Mouse (Mus musculus) forebrain, embryonic 12.5 days (tissue): ENCODE data around the gene Fam72a. TPM values are rescaled to one million over a fixed set of nuclear protein-coding genes. Genes with fewer than 3 reads are reported as not detected.

ENCODE experiments used
- ATAC-seq: fragments of 200-750 bp; cut with Nextera tagmentation; 2 replicates; pipeline ENCODE4 v1.8.0; 2017; ENCODE audit warnings: moderate TSS enrichment; ENCODE audit not compliant: low FRiP score
- H3K27ac ChIP-seq: fragments of 300-500 bp; sonication (generic); 2 replicates; pipeline ENCODE4 v1.5.1; 2016; ENCODE audit warnings: mild to moderate bottlenecking
- H3K27me3 ChIP-seq: fragments of 300-500 bp; sonication (generic); 2 replicates; pipeline ENCODE4 v1.6.1; 2016; ENCODE audit warnings: mild to moderate bottlenecking
- H3K36me3 ChIP-seq: fragments of 300-500 bp; sonication (generic); replicated peaks from 2 replicates; pipeline ENCODE4 v1.6.1; 2016; ENCODE audit warnings: mild to moderate bottlenecking
- H3K4me1 ChIP-seq: fragments of 300-500 bp; sonication (generic); 2 replicates; pipeline ENCODE4 v1.6.1; 2016
- H3K4me2 ChIP-seq: fragments of 300-500 bp; sonication (generic); 2 replicates; pipeline ENCODE4 v1.6.1; 2016; ENCODE audit warnings: mild to moderate bottlenecking, moderate library complexity
- H3K4me3 ChIP-seq: fragments of 300-500 bp; sonication (generic); replicated peaks from 2 replicates; pipeline ENCODE4 v1.5.1; 2016; ENCODE audit warnings: mild to moderate bottlenecking
- H3K9ac ChIP-seq: fragments of 300-500 bp; sonication (generic); 2 replicates; pipeline ENCODE4 v1.6.1; 2016; ENCODE audit warnings: mild to moderate bottlenecking
- H3K9me3 ChIP-seq: fragments of 300-500 bp; sonication (generic); 2 replicates; pipeline ENCODE4 v1.6.1; 2016
- WGBS: fragments of 180-500 bp; shearing (Covaris S2); methylation state at CpG from one replicate; pipeline ENCODE4 v1.1.7; 2016; 5-methylcytosine and 5-hydroxymethylcytosine counted together
- polyA plus RNA-seq: library from polyadenylated mRNA; unstranded; fragments of >200 nt; fragmentation: Nextera tagmentation; extraction: Ambion mirVana; gene quantifications from 2 replicates; pipeline ENCODE4 v1.2.1, GENCODE M21; 2016

Fam72a gene
- 5.3 and 5.5 TPM in 2 replicates for polyA plus RNA-seq

GRCm38 (mm10) chr1:131527281-131528080 is at the start of gene Fam72a, which contains the start of gene Srgap2:
Gene Fam72a, plus strand, starts transcription at chr1:131527903.
Gene Srgap2, minus strand, starts transcription at chr1:131527352.
- Histone ChIP-seq H3K4me2 (peak within 1 kb of the TSS; percentile 98), H3K9ac (peak within 1 kb of the TSS; percentile 87), H3K4me3 (peak within 1 kb of the TSS; percentile 82), H3K27ac (peak within 1 kb of the TSS; percentile 96), H3K9me3 (no peaks in the 10 kb centered on the region), H3K27me3 (no peaks in the 10 kb centered on the region), H3K4me1 (peaks cover 55% of the 10 kb centered on the region), H3K36me3 (no peaks in the 10 kb centered on the region)
- ATAC-seq: peak; percentile 97
- WGBS: under 1% methylated on average over 44 of the region's 44 CpGs

DNA sequence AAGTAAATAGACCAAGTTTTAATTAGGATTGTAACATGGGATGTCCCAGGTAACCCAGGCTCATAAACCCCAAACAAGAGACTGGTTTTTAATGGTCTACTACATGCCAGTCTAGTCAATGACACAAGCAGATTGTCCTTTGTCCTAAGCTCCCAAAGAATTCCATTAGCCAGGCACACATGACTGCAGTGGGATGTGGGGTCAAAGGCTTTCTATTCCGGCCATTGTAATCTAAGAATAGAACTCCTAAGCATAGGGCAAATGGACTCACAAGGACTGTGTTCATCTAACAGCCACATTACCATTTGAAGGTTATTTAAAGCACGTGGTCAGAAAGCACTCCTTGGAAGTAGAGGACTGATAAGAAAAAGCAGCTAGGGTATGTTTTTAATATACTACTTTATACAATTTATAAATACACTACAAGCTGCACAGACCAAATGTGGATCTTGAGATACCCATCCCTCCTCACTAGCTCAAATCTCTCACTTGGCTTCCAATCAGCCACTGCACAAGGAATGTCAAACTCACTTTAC is 48.9 kb upstream of the Fam72a start:
- Histone ChIP-seq H3K9ac (no peak overlapping the region), H3K4me1 (peaks cover 10% of the 10 kb centered on the region; the same call in 1 of the 2 replicates), H3K27ac (no peak overlapping the region), H3K27me3 (no peaks in the 10 kb centered on the region), H3K36me3 (no peaks in the 10 kb centered on the region), H3K4me2 (no peak overlapping the region), H3K4me3 (no peak overlapping the region), H3K9me3 (peaks cover 7% of the 10 kb centered on the region; the same call in 1 of the 2 replicates)
- no peak for ATAC-seq
- 17% methylated on average over 2 of the region's 2 CpGs for WGBS

GRCm38 (mm10) chr1:131481391-131481790 is 46.3 kb upstream of the Fam72a start:
- peaks cover 7% of the 10 kb centered on the region; the same call in 1 of the 2 replicates for H3K9me3 ChIP-seq
- H3K36me3 ChIP-seq: no peaks in the 10 kb centered on the region
- no peak for ATAC-seq

GRCm38 (mm10) chr1:131482242-131482641 is 45.5 kb upstream of the Fam72a start:
- Histone ChIP-seq H3K27ac (no peak overlapping the region), H3K4me1 (peaks cover 18% of the 10 kb centered on the region), H3K9me3 (peaks cover 7% of the 10 kb centered on the region; the same call in 1 of the 2 replicates), H3K27me3 (no peaks in the 10 kb centered on the region), H3K36me3 (no peaks in the 10 kb centered on the region), H3K9ac (no peak overlapping the region), H3K4me3 (no peak overlapping the region), H3K4me2 (no peak overlapping the region)
- ATAC-seq: no peak
- WGBS: 96% methylated on average over 3 of the region's 3 CpGs

More at GRCm38 (mm10) chr1:131481391-131481790, 46.3 kb upstream of the Fam72a start:
- H3K27ac ChIP-seq: no peak overlapping the region
- no peak overlapping the region for H3K4me3 ChIP-seq
- H3K4me2 ChIP-seq: no peak overlapping the region
- H3K9ac ChIP-seq: no peak overlapping the region
- peaks cover 13% of the 10 kb centered on the region; the same call in 1 of the 2 replicates for H3K4me1 ChIP-seq
- H3K27me3 ChIP-seq: no peaks in the 10 kb centered on the region

DNA sequence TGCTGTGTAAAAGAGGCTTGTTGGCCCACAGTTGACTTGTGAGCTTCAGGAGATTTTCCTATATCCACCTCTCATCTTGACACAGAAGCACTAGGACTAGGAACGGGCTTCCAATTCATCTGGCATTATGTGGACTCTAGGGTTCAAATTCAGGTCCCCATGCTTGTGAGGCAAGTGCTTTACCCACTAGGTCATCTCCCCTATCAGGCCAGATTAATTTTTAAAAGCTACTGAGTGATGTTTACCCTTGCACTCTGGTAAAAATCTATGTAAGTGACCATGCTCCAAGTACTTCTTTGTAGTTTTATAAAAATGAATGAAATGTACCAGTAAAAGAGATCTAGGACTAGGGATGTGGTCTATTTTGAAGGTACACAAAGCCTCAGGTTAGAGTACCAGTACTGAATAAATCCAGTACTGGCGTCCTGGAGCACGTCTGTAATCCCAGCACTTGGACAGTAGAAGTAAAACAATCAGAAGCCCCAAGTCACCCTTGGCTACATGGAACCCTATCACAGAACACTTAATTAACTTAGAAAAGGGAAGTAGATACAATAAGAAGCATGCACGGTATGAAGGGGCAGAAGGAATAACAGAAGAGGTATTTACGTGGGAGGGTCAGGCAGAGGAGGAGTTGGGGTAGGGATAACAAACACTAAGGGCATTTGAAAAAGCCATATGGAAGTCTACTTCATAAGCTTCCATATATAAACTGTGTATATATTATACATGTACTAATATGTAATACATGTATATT is 41.4 kb upstream of the Fam72a start:
- no peak overlapping the region for H3K9ac ChIP-seq
- no peaks in the 10 kb centered on the region for H3K36me3 ChIP-seq
- no peak for ATAC-seq
- WGBS: 68% methylated on average over 5 of the region's 5 CpGs
- no peak overlapping the region for H3K4me2 ChIP-seq
- H3K27ac ChIP-seq: no peak overlapping the region
- no peak overlapping the region for H3K4me3 ChIP-seq
- no peaks in the 10 kb centered on the region for H3K27me3 ChIP-seq
- H3K4me1 ChIP-seq: peaks cover 14% of the 10 kb centered on the region
- no peaks in the 10 kb centered on the region for H3K9me3 ChIP-seq

DNA sequence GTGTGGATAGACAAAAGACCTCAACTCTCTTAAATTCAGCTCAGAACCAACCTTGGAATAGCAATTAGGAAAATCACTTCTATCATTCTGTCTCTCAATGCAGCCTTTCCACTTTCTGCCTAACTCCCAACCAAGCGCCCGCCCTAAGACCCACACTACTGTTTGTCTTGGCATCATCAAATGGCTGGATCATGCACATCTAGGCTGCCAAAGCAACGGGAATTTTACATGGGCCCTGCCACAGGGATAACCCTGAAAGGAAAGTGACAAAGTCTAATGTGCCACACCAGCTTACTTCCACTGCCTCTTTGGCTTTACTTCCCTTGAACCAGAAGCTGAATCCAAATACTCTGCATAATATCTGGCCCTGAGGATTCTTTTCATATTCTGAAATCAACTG is 38.4 kb upstream of the Fam72a start:
- Histone ChIP-seq H3K27me3 (no peaks in the 10 kb centered on the region), H3K9me3 (no peaks in the 10 kb centered on the region), H3K36me3 (no peaks in the 10 kb centered on the region), H3K9ac (no peak overlapping the region), H3K4me2 (no peak overlapping the region), H3K4me1 (peaks cover 14% of the 10 kb centered on the region), H3K27ac (no peak overlapping the region), H3K4me3 (no peak overlapping the region)
- ATAC-seq: no peak
- WGBS: 91% methylated on average over 3 of the region's 3 CpGs

DNA sequence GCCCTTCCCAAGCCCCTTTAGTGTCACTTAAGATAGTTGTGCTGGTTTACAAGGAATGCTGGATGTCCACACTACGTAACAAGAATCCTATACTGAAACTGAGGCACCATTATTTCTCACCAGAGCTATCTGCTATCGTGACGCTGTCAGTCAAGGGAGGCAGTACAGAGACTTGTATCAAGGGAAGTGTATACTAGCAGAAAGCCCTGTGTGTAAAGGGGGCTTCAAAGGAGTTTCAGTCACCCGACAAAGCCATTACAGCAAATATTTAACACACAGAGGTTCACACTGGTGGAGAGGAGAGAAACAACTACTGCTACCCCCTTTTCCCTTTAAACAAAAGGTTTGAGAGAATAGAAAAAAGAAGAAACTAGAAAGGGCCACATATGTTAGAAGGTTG is 36.1 kb upstream of the Fam72a start:
- Histone ChIP-seq H3K9me3 (no peaks in the 10 kb centered on the region), H3K9ac (no peak overlapping the region), H3K27me3 (no peaks in the 10 kb centered on the region), H3K27ac (no peak overlapping the region), H3K4me3 (no peak overlapping the region), H3K4me1 (peaks cover 16% of the 10 kb centered on the region), H3K36me3 (no peaks in the 10 kb centered on the region), H3K4me2 (no peak overlapping the region)
- no peak for ATAC-seq
- WGBS: 58% methylated on average over 4 of the region's 4 CpGs

- no peak overlapping the region for H3K4me2 ChIP-seq
- 67% methylated on average over 2 of the region's 2 CpGs for WGBS
- H3K27ac ChIP-seq: no peak overlapping the region
- ATAC-seq: no peak
- H3K36me3 ChIP-seq: no peaks in the 10 kb centered on the region
- H3K9ac ChIP-seq: no peak overlapping the region
- peaks cover 10% of the 10 kb centered on the region for H3K4me1 ChIP-seq
- H3K9me3 ChIP-seq: no peaks in the 10 kb centered on the region
- H3K27me3 ChIP-seq: no peaks in the 10 kb centered on the region
- no peak overlapping the region for H3K4me3 ChIP-seq
These were observed 35.3 kb upstream of the Fam72a start for GRCm38 (mm10) chr1:131492360-131492759.

GRCm38 (mm10) chr1:131493966-131494898 is 33.5 kb upstream of the Fam72a start:
- 85% methylated on average over 4 of the region's 4 CpGs for WGBS
- no peak overlapping the region for H3K9ac ChIP-seq
- no peak overlapping the region for H3K4me3 ChIP-seq
- H3K36me3 ChIP-seq: no peaks in the 10 kb centered on the region
- H3K27me3 ChIP-seq: no peaks in the 10 kb centered on the region
- peaks cover 9% of the 10 kb centered on the region; the same call in 1 of the 2 replicates for H3K4me1 ChIP-seq
- H3K27ac ChIP-seq: no peak overlapping the region
- ATAC-seq: no peak
- no peaks in the 10 kb centered on the region for H3K9me3 ChIP-seq
- H3K4me2 ChIP-seq: no peak overlapping the region

- H3K36me3 ChIP-seq: no peaks in the 10 kb centered on the region
- H3K27me3 ChIP-seq: no peaks in the 10 kb centered on the region
- H3K4me2 ChIP-seq: no peak overlapping the region
- WGBS: 85% methylated on average over 1 of the region's 1 CpGs
- no peaks in the 10 kb centered on the region for H3K9me3 ChIP-seq
- no peak overlapping the region for H3K4me3 ChIP-seq
- 0 out of 2 replicates have a peak, but pooled peaks cover 5% of the 10 kb centered on the region for H3K4me1 ChIP-seq
- H3K27ac ChIP-seq: no peak overlapping the region
- ATAC-seq: no peak
- H3K9ac ChIP-seq: no peak overlapping the region
These were observed 29.5 kb upstream of the Fam72a start for GRCm38 (mm10) chr1:131498231-131498630.

DNA sequence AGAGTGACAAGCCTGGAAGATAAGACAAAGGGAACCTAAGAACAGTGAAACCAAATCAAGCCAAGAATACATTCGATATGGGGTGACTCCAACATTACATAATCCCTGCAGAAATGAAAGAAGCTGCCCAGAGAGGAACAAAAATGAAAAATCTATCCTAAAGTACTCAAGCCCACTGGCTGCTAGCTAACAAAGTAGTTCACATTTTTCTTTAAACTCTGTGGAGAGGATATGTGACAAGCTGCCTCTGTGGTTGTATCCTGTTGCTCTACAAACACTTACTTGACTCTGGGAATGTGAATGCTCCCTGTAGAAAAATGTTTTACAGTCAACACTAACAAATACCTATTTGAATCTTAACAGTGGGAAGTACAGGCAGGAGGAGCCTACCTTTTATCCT is 26.0 kb upstream of the Fam72a start:
- Histone ChIP-seq H3K36me3 (no peaks in the 10 kb centered on the region), H3K27me3 (no peaks in the 10 kb centered on the region), H3K4me1 (no peaks in the 10 kb centered on the region), H3K27ac (no peak overlapping the region), H3K4me3 (no peak overlapping the region), H3K4me2 (no peak overlapping the region), H3K9me3 (no peaks in the 10 kb centered on the region), H3K9ac (no peak overlapping the region)
- no peak for ATAC-seq
- 88% methylated on average over 1 of the region's 1 CpGs for WGBS
